Mouse (Mus musculus) spleen, adult 2 months (tissue): Measurements from ENCODE around the gene Ripply1.

Experiments
- CTCF ChIP-seq: fragments of 200-500 bp; IDR thresholded peaks from 2 replicates; pipeline ENCODE4 v1.5.1; 2011; ENCODE audit warnings: mild to moderate bottlenecking, inconsistent platforms; ENCODE audit not compliant: insufficient read depth, insufficient read length, insufficient replicate concordance; ENCODE audit errors: extremely low read depth
- POLR2A ChIP-seq: fragments of 200-500 bp; IDR thresholded peaks from 2 replicates; pipeline ENCODE4 v1.6.1; 2011; ENCODE audit warnings: low read depth, low read length, inconsistent platforms

- no peak for TF ChIP-seq CTCF
- TF ChIP-seq POLR2A = no peak
Measured at GRCm38 (mm10) chrX:139799953-139800352, 17.8 kb upstream of the Ripply1 start.
